Mouse (Mus musculus) cerebellum, adult 2 months (tissue): Measurements from ENCODE around the gene Clec10a.
"Not testable (repeated sequence)": the region's sequence is repeated elsewhere in the genome, so short reads cannot be mapped to it uniquely, and the experiment has no call there.

Source experiments
- CTCF ChIP-seq: fragments of 200-500 bp; IDR thresholded peaks from 2 replicates; pipeline ENCODE4 v1.5.1; 2011; ENCODE audit warnings: low read depth, mild to moderate bottlenecking, control low read depth, low read length, moderate library complexity, borderline replicate concordance; ENCODE audit not compliant: insufficient read depth
- POLR2A ChIP-seq: fragments of 200-500 bp; IDR thresholded peaks from 2 replicates; pipeline ENCODE4 v1.6.1; 2011; ENCODE audit warnings: low read length, control low read depth, borderline replicate concordance; ENCODE audit not compliant: insufficient read depth

GRCm38 (mm10) chr11:70155897-70156296 lies at the start of gene Clec10a:
- not testable (repeated sequence) for TF ChIP-seq CTCF, POLR2A
